Mouse (Mus musculus) bone marrow macrophage, adult 2 months (primary cell): ENCODE measurements at regions not wholly inside any gene's neighbourhood (a gene's known extent, or its start where the extent isn't known, plus 50 kb on each side); places are given as distances from the start of the nearest gene placed in this dataset.

Experiments
- CTCF ChIP-seq: IDR thresholded peaks from 2 replicates; pipeline ENCODE4 v1.5.1; 2012; ENCODE audit warnings: low read depth, mild to moderate bottlenecking, low read length, moderate library complexity
- POLR2A ChIP-seq: IDR thresholded peaks from 2 replicates; pipeline ENCODE4 v1.6.1; 2012; ENCODE audit warnings: mild to moderate bottlenecking, low read depth, low read length, borderline replicate concordance

DNA sequence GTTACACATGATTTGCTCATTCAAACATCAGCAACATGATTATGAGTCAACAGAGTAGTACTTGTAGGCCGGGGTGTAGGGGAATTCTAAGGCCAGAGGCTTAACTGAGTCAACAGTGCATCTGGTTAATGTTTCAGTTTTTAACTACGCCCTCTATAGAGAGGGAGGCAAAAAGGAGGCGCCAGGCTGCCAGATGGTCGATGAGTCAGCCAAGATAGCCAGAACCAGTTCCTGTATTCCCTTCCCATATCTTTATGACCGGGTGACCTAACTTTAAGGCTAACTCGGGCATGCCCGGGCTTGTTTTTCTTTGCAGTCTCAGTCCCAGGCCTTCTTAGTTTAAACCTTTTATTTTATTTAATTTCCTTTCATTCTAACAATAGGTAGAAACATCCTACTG, 476.0 kb upstream of the Cntn5 start:
- TF ChIP-seq CTCF: no peak
- no peak for TF ChIP-seq POLR2A
